Mouse (Mus musculus): ENCODE data around the gene Tas2r120.
"Not testable (repeated sequence)": the region's sequence is repeated elsewhere in the genome, so short reads cannot be mapped to it uniquely, and the experiment has no call there.

The Tas2r120 gene

DNA sequence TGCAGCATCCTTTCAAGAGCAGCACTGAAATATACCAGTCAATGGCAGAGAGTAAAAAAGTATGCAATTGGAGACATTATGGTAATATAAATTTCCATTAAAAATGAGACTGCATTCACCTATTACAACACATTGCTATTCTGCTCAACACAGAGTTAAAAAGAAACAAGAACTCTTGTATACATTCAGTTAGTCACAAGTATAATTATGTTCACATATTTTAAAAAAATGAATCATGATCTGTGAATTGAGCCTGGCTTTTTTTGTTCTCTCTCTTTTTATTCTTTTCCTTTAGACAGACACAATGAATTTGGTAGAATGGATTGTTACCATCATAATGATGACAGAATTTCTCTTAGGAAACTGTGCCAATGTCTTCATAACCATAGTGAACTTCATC lies at the start of gene Tas2r120:
TSS of gene Tas2r120 (plus strand) at position 301 of the 400 bp plus-strand sequence.
- in situ Hi-C loops (cut with MboI, MseI), result loop anchor here (25.0 kb wide), 1 partner anchor 556 kb away; no protein-coding TSS in a partner anchor

- in situ Hi-C loops (cut with MboI, MseI), result no loop called here
Measured at GRCm38 (mm10) chr6:132649399-132649798, 7.4 kb upstream of the Tas2r120 start.

GRCm38 (mm10) chr6:132651426-132651825 lies 5.3 kb upstream of the Tas2r120 start, which contains the start of gene A630073D07Rik:
Gene A630073D07Rik, minus strand, starts transcription at chr6:132651526.
- in situ Hi-C loops (cut with MboI, MseI), result loop anchor here (25.0 kb wide), 1 partner anchor 561 kb away; no protein-coding TSS in a partner anchor

DNA sequence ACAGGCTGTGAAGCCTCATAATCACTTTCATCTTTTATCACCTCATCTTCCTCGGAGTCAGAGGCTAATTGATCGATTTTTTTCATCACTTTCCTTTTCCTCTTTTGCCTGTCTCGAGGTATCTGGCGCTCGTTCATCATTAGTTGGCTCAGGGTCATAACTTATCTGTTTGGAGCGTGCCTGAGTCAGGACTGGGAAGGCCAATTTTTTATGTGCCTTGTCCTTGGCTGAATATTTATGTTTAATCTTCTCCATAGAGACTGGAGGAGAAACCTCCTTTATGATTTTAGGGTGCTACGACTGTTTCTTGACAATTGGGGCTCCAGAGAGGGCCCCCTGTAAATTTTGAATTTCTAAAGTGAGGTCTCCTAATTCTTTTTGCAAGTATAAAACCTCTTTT lies 34.8 kb downstream of the Tas2r120 start:
- in situ Hi-C loops (cut with MboI, MseI), result not testable (repeated sequence)

- in situ Hi-C loops (cut with MboI, MseI), result no loop called here
Measured at GRCm38 (mm10) chr6:132700907-132701306, 44.2 kb downstream of the Tas2r120 start, which contains the start of gene Tas2r121. Gene Tas2r121, minus strand, starts transcription at chr6:132701007.
